Mouse (Mus musculus) G1E (cell line): ENCODE results near the gene Cldn12.

Experiments
- CTCF ChIP-seq: IDR thresholded peaks from 2 replicates; pipeline ENCODE4 v1.5.1; 2012; ENCODE audit warnings: low read depth, low read length, inconsistent platforms, mixed read lengths
- GATA1 ChIP-seq: IDR thresholded peaks from 2 replicates; pipeline ENCODE4 v1.6.1; 2012; ENCODE audit warnings: borderline replicate concordance, low read length, inconsistent platforms, mixed read lengths
- POLR2AphosphoS5 ChIP-seq: IDR thresholded peaks from 2 replicates; pipeline ENCODE4 v1.6.1; 2012; ENCODE audit warnings: low read depth, low read length, inconsistent platforms; ENCODE audit not compliant: insufficient replicate concordance
- TAL1 ChIP-seq: conservative IDR thresholded peaks from 2 replicates; pipeline ENCODE4 v1.6.1; 2012; ENCODE audit warnings: low read depth, low read length, inconsistent platforms, mixed read lengths

DNA sequence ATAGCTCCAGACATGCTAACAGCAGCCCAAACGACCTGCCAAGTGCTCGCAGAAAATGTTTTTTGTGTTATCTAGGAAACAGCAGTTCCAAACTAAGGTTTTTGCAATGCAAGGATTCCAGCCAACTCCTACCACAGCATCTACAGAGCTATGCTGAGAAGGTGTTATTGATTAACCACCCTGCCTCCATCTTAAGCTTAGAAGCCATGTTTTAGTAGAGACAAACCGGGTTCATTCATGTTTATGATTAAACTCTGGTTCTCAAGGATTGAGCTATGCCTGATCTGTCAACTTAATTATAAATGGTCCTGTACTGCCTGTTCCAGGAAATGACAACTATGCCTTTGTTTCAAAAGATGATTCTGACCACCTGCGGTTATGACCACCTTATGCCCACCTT lies 38.6 kb downstream of the Cldn12 start:
- no peak for TF ChIP-seq TAL1
- no peak for TF ChIP-seq GATA1
- no peak for TF ChIP-seq CTCF
- TF ChIP-seq POLR2AphosphoS5: no peak
